10 mouse cellular contexts compared by ENCODE assay signal in the genomic region with DNA sequence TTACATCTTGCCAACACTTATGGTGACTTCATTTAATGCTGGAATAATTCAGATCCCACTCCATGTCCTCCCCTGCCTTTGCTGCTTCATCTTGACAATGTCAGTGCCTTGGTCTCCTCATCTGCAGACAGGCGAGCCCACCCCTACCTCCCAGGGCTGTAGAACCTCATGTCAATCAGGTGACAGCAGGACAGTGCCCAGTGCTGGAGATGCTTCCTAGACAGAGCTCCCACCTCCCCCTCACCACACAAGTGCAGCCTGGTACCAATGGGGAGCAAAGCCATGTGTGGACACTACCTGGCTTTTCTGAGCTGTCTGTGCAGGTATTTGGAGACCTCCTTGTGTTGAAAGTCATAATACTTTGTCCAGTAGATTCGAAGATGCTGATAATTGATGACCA. TPM values are rescaled to one million over a fixed set of nuclear protein-coding genes. Genes with fewer than 3 reads are reported as not detected.
DNase-seq lines count a peak whose midpoint lies in the region; ATAC-seq lines count a peak whose summit lies in the region.
"Not testable (repeated sequence)": the region's sequence is repeated elsewhere in the genome, so short reads cannot be mapped to it uniquely, and the experiment has no call there.
"Had no signal": no experiment of that assay in that cellular context is flagged by ENCODE, and none has a peak within 500 bp of the region (broad histone marks: within the 10 kb centered on the region; RNA-seq: fewer than 3 reads in every experiment).

No protein-coding gene starts in this region.

- ATAC-seq in intestine, embryonic 14.5 days (replicated peaks; ENCODE audit: low FRiP score, low TSS enrichment, low read depth), result not testable (repeated sequence)

- H3K4me3 ChIP-seq in heart, embryonic 10.5 days; intestine, embryonic 14.5 days (ENCODE audit: low read depth, low read length): not testable (repeated sequence)

- DNase-seq in heart, adult 11 months, result peak; percentile 83
- peak; percentile 52 for DNase-seq in heart, embryonic 10.5 days (ENCODE audit: low spot score)
- peak; percentile 40 for DNase-seq in intestine, embryonic 14.5 days (ENCODE audit: low spot score)

- not testable (repeated sequence) for H3K36me3 ChIP-seq in heart, embryonic 10.5 days; intestine, embryonic 14.5 days (ENCODE audit: control insufficient read depth, insufficient read depth, low read length)

- not testable (repeated sequence) for H3K9ac ChIP-seq in intestine, embryonic 14.5 days (ENCODE audit: low read length)

- H3K27ac ChIP-seq in heart, embryonic 10.5 days; intestine, embryonic 14.5 days (ENCODE audit: low read depth): not testable (repeated sequence)

- not testable (repeated sequence) for H3K4me1 ChIP-seq in heart, embryonic 10.5 days; intestine, embryonic 14.5 days (replicated peaks; ENCODE audit: control insufficient read depth, insufficient read depth, low read length)

- not testable (repeated sequence) for H3K27me3 ChIP-seq in heart, embryonic 10.5 days (ENCODE audit: insufficient read depth, poor library complexity, severe bottlenecking); intestine, embryonic 14.5 days (replicated peaks; ENCODE audit: control insufficient read depth, insufficient read depth, low read length)

- H3K4me2 ChIP-seq in intestine, embryonic 14.5 days (ENCODE audit: low read length), result not testable (repeated sequence)

- WGBS in heart, embryonic 10.5 days, result 65% methylated on average over 2 of the region's 2 CpGs
- WGBS in intestine, embryonic 14.5 days, result 49% methylated on average over 2 of the region's 2 CpGs

- H3K9me3 ChIP-seq in heart, embryonic 10.5 days; intestine, embryonic 14.5 days (ENCODE audit: control insufficient read depth, low read length): not testable (repeated sequence)

RNA-seq across cellular contexts. Expression of a gene that starts 8.6 kb away (rescaled TPM):
- not detected in 2 replicates for polyA plus RNA-seq in heart, embryonic 10.5 days (2016; fragmentation: Nextera tagmentation; extraction: Ambion mirVana)
- polyA plus RNA-seq in intestine, embryonic 14.5 days (2014; fragmentation: Nextera tagmentation; extraction: Ambion mirVana), result 1.2 TPM in 2 replicates
- polyA plus RNA-seq: C2C12, G1E had no signal

RNA-seq across cellular contexts. Expression of a gene that starts 17.6 kb away (rescaled TPM):
- polyA plus RNA-seq in heart, embryonic 10.5 days (2016; fragmentation: Nextera tagmentation; extraction: Ambion mirVana), result not detected in 2 replicates
- polyA plus RNA-seq in intestine, embryonic 14.5 days (2014; fragmentation: Nextera tagmentation; extraction: Ambion mirVana), result not detected in 2 replicates
- polyA plus RNA-seq: activated CD4-positive, CD25-positive, alpha-beta regulatory T cell, adult 4 months; adrenal gland, adult 2 months; brain, embryonic 14.5 days; C2C12; CD4-positive, CD25-positive, alpha-beta regulatory T cell, adult 4 months; G1E; Patski had no signal

RNA-seq across cellular contexts. Expression of a gene that starts 28.5 kb away (rescaled TPM):
- 0.26 and 0.38 TPM in 2 replicates for polyA plus RNA-seq in heart, embryonic 10.5 days (2016; fragmentation: Nextera tagmentation; extraction: Ambion mirVana)
- polyA plus RNA-seq in intestine, embryonic 14.5 days (2014; fragmentation: Nextera tagmentation; extraction: Ambion mirVana), result 6.0 and 6.6 TPM in 2 replicates

RNA-seq across cellular contexts. Expression of a gene that starts 31.6 kb away (rescaled TPM):
- polyA plus RNA-seq in heart, embryonic 10.5 days (2016; fragmentation: Nextera tagmentation; extraction: Ambion mirVana), result not detected in 2 replicates
- polyA plus RNA-seq in intestine, embryonic 14.5 days (2014; fragmentation: Nextera tagmentation; extraction: Ambion mirVana), result not detected in 2 replicates
- polyA plus RNA-seq: activated CD4-positive, CD25-positive, alpha-beta regulatory T cell, adult 4 months; adrenal gland, adult 2 months; brain, embryonic 14.5 days; C2C12; CD4-positive, CD25-positive, alpha-beta regulatory T cell, adult 4 months; G1E; Patski had no signal

RNA-seq across cellular contexts. Expression of a gene that starts 35.5 kb away (rescaled TPM):
- not detected in 2 replicates for polyA plus RNA-seq in heart, embryonic 10.5 days (2016; fragmentation: Nextera tagmentation; extraction: Ambion mirVana)
- 0.11 TPM in 1 of 2 replicates, not detected in the other for polyA plus RNA-seq in intestine, embryonic 14.5 days (2014; fragmentation: Nextera tagmentation; extraction: Ambion mirVana)
- polyA plus RNA-seq: adrenal gland, adult 2 months; brain, embryonic 14.5 days; C2C12; CD4-positive, CD25-positive, alpha-beta regulatory T cell, adult 4 months; G1E; Patski had no signal
